ENCODE assay signal across 9 mouse cellular contexts in the genomic region with DNA sequence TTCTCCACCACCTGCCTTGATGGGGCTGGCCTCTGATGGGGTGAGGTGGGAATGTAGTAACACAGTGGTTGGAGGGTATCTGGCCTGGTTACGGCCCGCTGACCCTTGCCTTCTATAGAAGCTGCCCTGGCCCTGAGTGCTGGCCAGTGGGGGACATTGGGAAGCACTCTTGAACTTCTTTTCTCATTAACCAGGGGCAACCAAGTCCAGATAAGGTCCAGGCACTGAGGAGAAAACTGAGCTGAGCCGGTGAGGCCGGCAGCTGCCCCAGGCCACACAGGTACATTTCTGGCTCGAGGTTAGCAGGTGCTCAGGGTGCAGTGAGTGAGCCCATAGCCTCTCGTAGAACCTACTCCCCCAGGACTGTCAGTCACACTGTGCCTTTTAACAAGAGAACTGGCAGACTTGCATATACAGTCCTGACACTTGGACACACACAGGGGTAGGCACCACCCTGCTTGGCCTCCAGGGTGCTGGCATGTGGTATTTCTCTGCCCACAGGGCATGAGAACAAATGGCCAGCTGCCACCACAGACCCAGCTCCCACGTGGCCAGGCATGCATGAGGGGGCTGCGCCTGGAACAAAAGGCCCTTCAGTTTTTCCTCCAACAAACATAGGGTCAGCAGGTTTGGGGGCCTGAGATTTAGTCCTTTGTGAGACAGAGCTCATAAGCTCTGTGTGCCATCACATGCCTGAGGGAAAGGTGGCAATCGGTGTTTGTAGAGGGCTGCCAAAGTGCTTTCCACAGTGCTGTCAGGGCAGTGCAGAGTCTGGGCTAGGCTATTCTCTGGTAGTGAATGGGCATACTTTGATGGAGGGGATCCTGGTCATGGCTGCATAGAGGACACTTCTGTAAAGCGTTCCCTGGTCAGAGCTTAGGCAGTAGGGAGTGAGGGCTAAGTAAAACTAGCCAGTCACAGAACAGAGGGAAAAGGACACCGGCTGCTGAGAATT. TPM values are rescaled to one million over a fixed set of nuclear protein-coding genes. Genes with fewer than 3 reads are reported as not detected.
DNase-seq lines count a peak whose midpoint lies in the region; ATAC-seq and TF ChIP-seq lines count a peak whose summit lies in the region.
"Had no signal": no experiment of that assay in that cellular context is flagged by ENCODE, and none has a peak within 500 bp of the region (broad histone marks: within the 10 kb centered on the region; RNA-seq: fewer than 3 reads in every experiment).

No protein-coding gene starts in this region.

- TF ChIP-seq CTCF in left cerebral cortex, adult 2 months (IDR thresholded peaks at IDR 0.05), result no peak; the same call in 1 of the 2 replicates

- no peak overlapping the region for H3K9ac ChIP-seq in forebrain, embryonic 16.5 days (replicated peaks; ENCODE audit: low read depth, low read length)
- no peak overlapping the region for H3K9ac ChIP-seq in neural tube, embryonic 14.5 days (replicated peaks; ENCODE audit: low read depth, low read length)
- H3K9ac ChIP-seq: limb, embryonic 13.5 days had no signal

- no peak for DNase-seq in left cerebral cortex, adult 2 months (ENCODE audit: extremely low spot score in 1 of 2, low spot score in 2 of 2)
- DNase-seq in left cerebral cortex, adult 11 months (ENCODE audit: low spot score), result no peak
- DNase-seq in brain, adult 2 months (ENCODE audit: low read depth, low spot score), result peak; percentile 80
- DNase-seq in kidney, postnatal 10 days, result peak; percentile 75
- DNase-seq in T-cell, adult 2 months (ENCODE audit: low spot score), result no peak
- no peak for DNase-seq in thymus, adult 18-20 months

- H3K4me1 ChIP-seq in forebrain, embryonic 16.5 days (replicated peaks; ENCODE audit: control insufficient read depth, insufficient read depth, low read length), result peaks cover 30% of the 10 kb centered on the region
- H3K4me1 ChIP-seq in neural tube, embryonic 14.5 days (ENCODE audit: control insufficient read depth, insufficient read depth, low read length), result peaks cover 11% of the 10 kb centered on the region

- intact Hi-C loops in left cerebral cortex, adult 2 months (cut with DNase I), result no loop called here

- WGBS in forebrain, embryonic 16.5 days, result 52% methylated on average over 11 of the region's 11 CpGs
- 56% methylated on average over 11 of the region's 11 CpGs for WGBS in neural tube, embryonic 14.5 days

- no peak overlapping the region for H3K4me3 ChIP-seq in left cerebral cortex, adult 2 months
- H3K4me3 ChIP-seq in forebrain, embryonic 16.5 days (replicated peaks; ENCODE audit: low read length), result no peak overlapping the region
- no peak overlapping the region for H3K4me3 ChIP-seq in neural tube, embryonic 14.5 days (ENCODE audit: low read depth, low read length)
- H3K4me3 ChIP-seq: limb, embryonic 13.5 days had no signal

- H3K4me2 ChIP-seq in forebrain, embryonic 16.5 days (ENCODE audit: low read length), result no peak overlapping the region
- no peak overlapping the region for H3K4me2 ChIP-seq in neural tube, embryonic 14.5 days (ENCODE audit: low read depth, low read length)
- H3K4me2 ChIP-seq: limb, embryonic 13.5 days had no signal

- no peaks in the 10 kb centered on the region for H3K36me3 ChIP-seq in forebrain, embryonic 16.5 days (ENCODE audit: control insufficient read depth, insufficient read depth)
- H3K36me3 ChIP-seq in neural tube, embryonic 14.5 days (ENCODE audit: control insufficient read depth, insufficient read depth, low read length), result no peaks in the 10 kb centered on the region

- peak overlapping the region; percentile 40; the same call in 1 of the 2 replicates for H3K27ac ChIP-seq in left cerebral cortex, adult 2 months
- H3K27ac ChIP-seq in forebrain, embryonic 16.5 days (ENCODE audit: low read length), result peak overlapping the region; percentile 34; the same call in 1 of the 2 replicates
- H3K27ac ChIP-seq in neural tube, embryonic 14.5 days (ENCODE audit: low read depth, low read length), result peak overlapping the region; percentile 44; the same call in 1 of the 2 replicates
- H3K27ac ChIP-seq: limb, embryonic 13.5 days had no signal

- no peaks in the 10 kb centered on the region for H3K9me3 ChIP-seq in forebrain, embryonic 16.5 days (ENCODE audit: control insufficient read depth, low read length)
- no peaks in the 10 kb centered on the region for H3K9me3 ChIP-seq in neural tube, embryonic 14.5 days (ENCODE audit: control insufficient read depth, low read length)
- H3K9me3 ChIP-seq: limb, embryonic 13.5 days had no signal

- ATAC-seq in forebrain, embryonic 16.5 days, result peak; percentile 76
- ATAC-seq in neural tube, embryonic 14.5 days (ENCODE audit: low read depth), result peak; percentile 65

- H3K27me3 ChIP-seq in forebrain, embryonic 16.5 days (replicated peaks; ENCODE audit: control insufficient read depth, insufficient read depth, low read length), result no peaks in the 10 kb centered on the region
- H3K27me3 ChIP-seq in neural tube, embryonic 14.5 days (ENCODE audit: control insufficient read depth, insufficient read depth, low read length), result no peaks in the 10 kb centered on the region
- H3K27me3 ChIP-seq: limb, embryonic 13.5 days had no signal

RNA-seq across cellular contexts. Expression of gene Pacs2, which starts 18.3 kb away (rescaled TPM):
- 10 to 100 TPM; 62.8 to 68.0 TPM for total RNA-seq in left cerebral cortex, adult 2 months (2021)
- polyA plus RNA-seq in forebrain, embryonic 16.5 days (2015; fragmentation: Nextera tagmentation; extraction: Ambion mirVana), result 21.7 and 23.2 TPM in 2 replicates
- 23.0 and 29.4 TPM in 2 replicates for polyA plus RNA-seq in neural tube, embryonic 14.5 days (2014; fragmentation: Nextera tagmentation; extraction: Ambion mirVana)

RNA-seq across cellular contexts. Expression of gene Brf1, which starts 32.1 kb away (rescaled TPM):
- total RNA-seq in left cerebral cortex, adult 2 months (2021), result 10 to 100 TPM; 45.6 to 46.6 TPM
- 60.8 and 64.6 TPM in 2 replicates for polyA plus RNA-seq in forebrain, embryonic 16.5 days (2015; fragmentation: Nextera tagmentation; extraction: Ambion mirVana)
- 52.1 and 53.8 TPM in 2 replicates for polyA plus RNA-seq in neural tube, embryonic 14.5 days (2014; fragmentation: Nextera tagmentation; extraction: Ambion mirVana)

RNA-seq across cellular contexts. Expression of gene Tex22, which starts 41.7 kb away (rescaled TPM):
- total RNA-seq in left cerebral cortex, adult 2 months (2021), result under 1 TPM; 0.42 to 0.45 TPM
- not detected in 2 replicates for polyA plus RNA-seq in forebrain, embryonic 16.5 days (2015; fragmentation: Nextera tagmentation; extraction: Ambion mirVana)
- 0.21 and 0.36 TPM in 2 replicates for polyA plus RNA-seq in neural tube, embryonic 14.5 days (2014; fragmentation: Nextera tagmentation; extraction: Ambion mirVana)

RNA-seq across cellular contexts. Expression of gene Btbd6, which starts 56.3 kb away (rescaled TPM):
- 10 to 100 TPM; 60.2 to 64.5 TPM for total RNA-seq in left cerebral cortex, adult 2 months (2021)
- 41.4 and 49.7 TPM in 2 replicates for polyA plus RNA-seq in forebrain, embryonic 16.5 days (2015; fragmentation: Nextera tagmentation; extraction: Ambion mirVana)
- 48.1 and 55.5 TPM in 2 replicates for polyA plus RNA-seq in neural tube, embryonic 14.5 days (2014; fragmentation: Nextera tagmentation; extraction: Ambion mirVana)

Comparison
In these comparisons a context has a peak if more than half of its experiments do, and no peak if none do; other contexts are left out.
1. DNase-seq: peak in brain, adult 2 months (single experiment) and kidney, postnatal 10 days (single experiment); none in left cerebral cortex, adult 2 months (0 of 2), left cerebral cortex, adult 11 months (single experiment), T-cell, adult 2 months (single experiment) and thymus, adult 18-20 months (0 of 2).
2. Peak in every context shown above with its lines, with median percentiles within 50 percentile points of each other: H3K27ac ChIP-seq.